Mouse (Mus musculus): ENCODE results near the gene Miox.

The Miox gene

GRCm38 (mm10) chr15:89334271-89334670 lies at the start of gene Miox:
Gene Miox (plus strand): TSS chr15:89334398.
- DNase-seq (ENCODE audit: low read depth, low spot score): no peak

DNA sequence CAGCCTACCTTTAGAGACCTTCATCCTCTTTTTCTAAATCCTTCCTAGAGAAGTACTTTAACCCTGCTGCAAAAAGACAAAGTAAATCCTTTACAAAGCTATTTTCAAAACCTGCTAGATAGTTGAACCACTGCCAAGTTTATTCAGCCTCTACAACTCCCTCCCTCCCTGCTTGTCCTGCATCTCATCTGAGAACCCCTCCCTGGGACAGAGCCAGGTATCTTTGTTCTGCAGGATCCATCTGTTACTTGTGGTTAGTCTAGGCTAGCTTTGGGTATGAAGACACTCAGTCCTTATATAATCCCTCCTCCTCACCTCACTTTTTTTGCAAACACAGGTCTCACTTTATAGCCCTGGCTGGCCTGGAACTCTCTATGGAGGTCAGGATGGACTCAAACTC lies 49.2 kb upstream of the Miox start:
- no peak for DNase-seq (ENCODE audit: low read depth, low spot score)

DNA sequence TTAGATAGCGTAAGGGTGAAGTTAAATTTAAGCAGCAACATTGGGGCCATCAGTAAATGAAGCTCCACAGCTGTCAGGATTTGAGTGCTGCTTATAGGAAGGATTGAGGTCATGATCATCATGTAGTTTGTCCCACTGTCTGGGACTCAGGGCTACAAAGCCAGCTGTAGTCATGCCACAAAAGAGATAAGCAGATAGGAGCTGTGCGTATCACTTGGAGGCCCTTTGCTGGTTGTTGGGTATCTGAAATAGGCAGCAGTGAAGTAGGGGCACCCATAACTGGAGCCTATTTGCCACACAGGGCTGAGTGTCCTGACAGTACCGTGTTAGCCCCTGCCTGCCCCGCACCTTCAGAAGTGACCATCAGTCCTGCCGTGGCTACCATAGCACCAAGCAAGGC lies 48.7 kb upstream of the Miox start:
- DNase-seq (ENCODE audit: low read depth, low spot score): no peak

DNA sequence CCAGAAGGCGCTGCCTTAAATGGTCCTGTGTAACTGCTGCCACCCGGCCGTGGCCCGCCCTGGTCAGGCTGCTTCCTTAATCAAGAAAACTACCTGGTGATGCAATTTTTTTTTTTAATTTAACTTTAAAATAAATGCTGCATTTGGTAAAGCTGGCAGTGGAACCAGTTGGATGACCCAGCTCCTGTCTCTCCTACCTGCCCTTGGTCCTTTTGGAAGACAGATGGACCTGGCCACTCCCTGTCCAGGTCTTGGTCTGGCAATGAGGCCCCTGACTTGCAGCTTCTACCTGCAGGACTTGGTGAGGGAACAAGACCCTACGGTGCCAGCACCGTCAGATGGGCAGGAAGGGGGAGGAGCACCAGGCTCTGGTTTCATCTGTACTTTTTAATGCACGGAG lies 48.1 kb upstream of the Miox start:
- peak; percentile 27 for DNase-seq (ENCODE audit: low read depth, low spot score)

GRCm38 (mm10) chr15:89286582-89286981 lies 47.6 kb upstream of the Miox start:
- DNase-seq (ENCODE audit: low read depth, low spot score): no peak

DNA sequence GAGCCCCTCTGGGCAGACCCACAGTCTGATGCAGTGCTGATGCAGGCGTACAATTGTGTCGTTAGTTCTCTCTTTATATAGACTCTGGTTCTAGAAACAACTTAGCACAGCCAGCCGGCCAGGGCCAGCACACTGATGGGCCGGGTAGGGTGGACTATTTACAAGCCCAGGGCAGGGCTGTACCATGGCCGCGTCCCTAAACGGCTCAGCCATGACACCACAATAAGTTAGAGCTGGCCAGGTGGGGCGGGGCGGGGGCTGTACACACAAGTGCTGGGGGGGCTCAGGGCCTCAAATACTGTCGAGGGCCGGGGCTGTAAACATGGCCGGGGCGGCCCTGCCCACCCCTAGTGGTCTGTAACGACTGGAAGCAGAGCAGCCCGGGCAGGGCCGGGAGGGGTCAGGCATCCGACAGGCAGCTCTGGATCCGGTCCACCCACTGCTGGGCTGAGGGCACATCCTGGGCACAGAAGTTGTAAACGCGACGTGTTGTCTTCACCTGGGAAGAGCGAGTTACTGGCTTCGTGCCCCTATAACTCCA lies 45.9 kb upstream of the Miox start:
- DNase-seq (ENCODE audit: low read depth, low spot score): no peak

DNA sequence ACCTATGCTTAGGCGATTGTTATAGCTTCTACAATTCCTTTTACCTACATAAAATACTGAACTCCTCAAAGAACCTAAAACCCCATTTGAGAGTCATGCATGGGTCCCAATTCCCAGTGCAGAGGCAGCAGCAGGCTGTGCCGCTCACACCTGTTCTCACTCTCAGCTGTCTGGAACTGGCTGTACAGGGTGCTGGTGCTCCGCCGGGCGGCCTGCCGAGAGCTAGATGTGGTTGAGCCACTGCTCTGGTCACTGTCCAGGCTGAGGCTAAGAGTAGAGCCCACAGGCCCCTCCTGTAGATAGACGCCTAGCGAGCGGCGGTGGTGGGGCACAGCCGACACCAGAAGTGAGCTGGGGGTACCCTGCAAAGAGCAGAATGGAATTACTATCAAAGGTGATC lies 44.7 kb upstream of the Miox start:
- no peak for DNase-seq (ENCODE audit: low read depth, low spot score)

GRCm38 (mm10) chr15:89291521-89291920 lies 42.7 kb upstream of the Miox start:
- no peak for DNase-seq (ENCODE audit: low read depth, low spot score)

DNA sequence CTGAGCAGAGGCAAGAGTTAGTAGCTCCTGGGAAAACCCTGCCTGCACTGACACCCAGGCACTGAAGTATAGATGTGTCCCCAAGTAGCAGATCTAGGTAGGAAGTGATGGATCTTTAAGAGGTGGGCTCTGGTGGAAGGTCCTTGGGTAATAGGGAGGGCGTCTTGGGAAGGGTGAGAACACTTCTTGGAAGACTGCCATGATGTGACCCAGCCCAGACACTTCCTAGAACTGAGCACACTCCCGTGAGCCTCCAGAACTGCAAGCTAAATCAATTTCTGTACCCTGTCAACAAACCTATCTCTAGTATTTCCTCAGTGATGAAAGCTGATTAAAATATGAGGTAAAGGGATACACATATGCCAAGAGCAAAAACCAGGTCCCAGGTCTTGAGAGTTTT lies 41.4 kb upstream of the Miox start:
- DNase-seq (ENCODE audit: low read depth, low spot score): no peak

- DNase-seq (ENCODE audit: low read depth, low spot score): no peak
These were observed 40.4 kb upstream of the Miox start for GRCm38 (mm10) chr15:89293778-89294177.

- DNase-seq (ENCODE audit: low read depth, low spot score): no peak
These were observed 38.5 kb upstream of the Miox start for GRCm38 (mm10) chr15:89295580-89296165.

DNA sequence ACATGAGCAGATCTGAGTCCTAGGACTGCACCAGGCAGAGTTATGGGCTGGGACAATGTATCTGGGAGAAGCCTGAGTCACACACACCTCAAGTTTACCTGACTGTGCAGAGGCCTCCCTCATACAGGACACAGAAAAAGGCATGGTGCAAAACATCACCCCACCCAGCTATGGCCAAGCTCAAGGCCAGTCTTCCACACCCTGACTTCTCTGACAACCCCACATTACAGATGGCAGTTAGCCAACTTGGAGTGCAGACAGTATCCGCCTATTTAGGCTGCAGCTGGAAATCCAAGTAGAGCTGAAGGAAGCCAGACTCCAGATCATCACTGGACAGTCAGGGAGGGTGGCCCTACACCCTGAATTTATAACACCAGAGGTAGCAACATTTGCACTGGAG lies 37.7 kb upstream of the Miox start:
- DNase-seq (ENCODE audit: low read depth, low spot score): no peak

GRCm38 (mm10) chr15:89297695-89298094 lies 36.5 kb upstream of the Miox start:
- no peak for DNase-seq (ENCODE audit: low read depth, low spot score)

GRCm38 (mm10) chr15:89300180-89300579 lies 34.0 kb upstream of the Miox start:
- DNase-seq (ENCODE audit: low read depth, low spot score): no peak

DNA sequence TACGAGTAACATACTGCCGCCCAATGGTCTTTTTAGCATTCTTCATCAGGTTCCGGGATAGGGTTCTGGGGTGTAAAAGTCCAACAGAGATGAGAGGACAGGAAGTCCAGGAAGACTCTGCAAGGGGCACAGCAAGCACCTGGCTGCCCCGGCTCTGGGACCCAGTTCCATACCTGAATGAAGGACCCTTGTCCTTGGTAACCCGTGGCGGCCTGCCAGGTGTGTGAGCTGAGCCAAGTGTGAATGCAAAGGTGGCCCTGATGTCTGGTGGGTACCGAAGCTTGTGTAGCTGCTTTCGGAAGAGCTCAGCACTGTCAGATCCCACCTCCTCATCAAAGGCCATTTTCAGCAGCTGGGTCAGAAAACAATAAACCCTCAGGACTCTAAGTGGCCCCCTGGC lies 33.6 kb upstream of the Miox start:
- DNase-seq (ENCODE audit: low read depth, low spot score): no peak

- no peak for DNase-seq (ENCODE audit: low read depth, low spot score)
These were observed 28.2 kb upstream of the Miox start for GRCm38 (mm10) chr15:89305966-89306365.

- no peak for DNase-seq (ENCODE audit: low read depth, low spot score)
These were observed 26.7 kb upstream of the Miox start for GRCm38 (mm10) chr15:89307461-89307860.

- peak; percentile 33 for DNase-seq (ENCODE audit: low read depth, low spot score)
These were observed 25.6 kb upstream of the Miox start for GRCm38 (mm10) chr15:89308406-89309139.

DNA sequence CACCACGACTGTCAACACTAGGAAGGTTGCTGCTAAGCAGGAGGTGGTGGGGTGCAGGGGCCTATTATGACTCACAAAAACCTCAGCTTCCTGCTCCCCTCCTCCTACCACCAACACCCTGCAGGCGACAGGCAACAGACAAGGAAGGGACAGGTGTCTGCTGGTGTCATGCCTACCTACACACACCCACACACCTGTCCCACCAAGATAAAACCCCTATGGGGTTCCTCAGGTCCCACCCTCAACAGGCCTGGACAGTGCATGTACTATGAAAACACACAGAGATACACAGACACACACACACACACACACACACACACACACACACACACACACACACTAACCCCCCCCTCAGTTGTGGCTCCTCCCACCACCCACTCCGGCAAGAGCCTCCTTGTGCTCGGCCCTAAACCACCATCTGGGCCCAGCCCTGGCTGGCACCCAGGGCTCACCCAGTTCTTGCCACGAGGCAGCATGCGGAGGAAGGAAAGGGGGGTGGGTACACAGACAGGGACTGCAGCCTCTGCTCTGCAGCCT lies 24.2 kb upstream of the Miox start:
- DNase-seq (ENCODE audit: low read depth, low spot score): peak; percentile 90

GRCm38 (mm10) chr15:89313359-89313758 lies 20.8 kb upstream of the Miox start:
- no peak for DNase-seq (ENCODE audit: low read depth, low spot score)

DNA sequence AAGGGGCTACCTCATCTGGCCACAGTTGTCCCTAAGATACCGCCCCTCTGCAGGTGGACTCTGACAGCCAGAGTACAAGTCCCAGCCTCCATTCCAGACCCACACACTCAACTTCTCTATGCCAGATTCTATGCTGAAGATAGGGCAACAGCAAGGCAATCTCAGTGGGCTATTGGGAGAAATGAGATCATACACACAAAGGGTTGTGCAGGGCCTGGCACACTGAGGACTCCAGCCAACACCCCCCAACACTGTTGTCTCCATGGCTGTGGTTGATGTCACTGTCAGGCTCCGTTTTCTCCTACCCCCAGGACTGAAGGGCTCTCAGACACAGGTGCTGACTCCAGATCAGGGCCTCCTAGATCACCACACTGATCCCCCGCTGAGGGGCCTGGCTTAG lies 20.1 kb upstream of the Miox start:
- DNase-seq (ENCODE audit: low read depth, low spot score): no peak

DNA sequence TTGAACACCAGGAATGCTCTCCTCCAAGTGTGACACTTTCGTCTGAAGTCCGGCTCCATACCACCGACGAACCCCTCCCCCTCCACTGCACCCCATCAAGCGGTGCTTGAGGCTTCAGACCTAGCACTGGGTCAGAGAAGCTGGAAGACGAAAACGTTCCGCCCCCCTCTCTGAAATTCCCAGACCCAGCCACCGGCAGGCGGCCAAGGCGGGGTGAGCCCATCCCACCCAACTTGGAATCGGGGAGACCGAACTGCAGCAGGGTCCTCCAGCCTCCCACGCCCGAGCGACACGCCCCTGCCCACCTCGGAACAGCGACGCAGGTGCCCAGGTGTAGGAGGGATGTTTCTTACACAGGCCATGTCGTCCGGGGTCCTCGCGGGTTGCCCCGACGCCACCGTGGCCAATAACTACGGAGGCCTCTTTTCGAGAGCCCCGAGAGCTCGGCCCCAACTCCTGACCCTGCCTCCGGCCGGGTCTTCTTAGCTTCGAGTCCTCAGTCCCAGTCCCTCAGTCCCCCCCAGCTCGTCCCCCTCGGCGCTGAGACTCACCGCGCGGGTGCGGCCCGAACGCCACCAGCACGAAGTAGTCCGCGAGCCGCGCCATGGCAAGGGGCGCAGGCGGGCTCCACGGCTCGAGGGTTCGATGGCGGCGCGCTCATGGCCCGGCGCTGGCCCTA lies 19.5 kb upstream of the Miox start:
- peak; percentile 38 for DNase-seq (ENCODE audit: low read depth, low spot score)

Measured in CD4-positive, CD25-positive, alpha-beta regulatory T cell, adult 2 months (primary cell).